Mouse (Mus musculus): ENCODE results near the gene Scnn1a. TPM values are rescaled to one million over a fixed set of nuclear protein-coding genes. Genes with fewer than 3 reads are reported as not detected.

The Scnn1a gene
- polyA plus RNA-seq, 1 experiment: 1.6 TPM

GRCm38 (mm10) chr6:125338791-125339660 lies 18.6 kb downstream of the Scnn1a start:
- no peak for DNase-seq (ENCODE audit: extremely low spot score in 1 of 2, low spot score in 1 of 2)

- no peak for DNase-seq (ENCODE audit: extremely low spot score in 1 of 2, low spot score in 1 of 2)
Measured at GRCm38 (mm10) chr6:125340244-125340643, 19.8 kb downstream of the Scnn1a start.

GRCm38 (mm10) chr6:125342198-125342597 lies 21.7 kb downstream of the Scnn1a start:
- DNase-seq (ENCODE audit: extremely low spot score in 1 of 2, low spot score in 1 of 2): no peak

- no peak for DNase-seq (ENCODE audit: extremely low spot score in 1 of 2, low spot score in 1 of 2)
Measured at GRCm38 (mm10) chr6:125344084-125344483, 23.6 kb downstream of the Scnn1a start.

- DNase-seq (ENCODE audit: extremely low spot score in 1 of 2, low spot score in 1 of 2): no peak
Measured at GRCm38 (mm10) chr6:125344866-125345265, 24.4 kb downstream of the Scnn1a start.

- DNase-seq (ENCODE audit: extremely low spot score in 1 of 2, low spot score in 1 of 2): no peak
Measured at GRCm38 (mm10) chr6:125345625-125346024, 25.2 kb downstream of the Scnn1a start.

- DNase-seq (ENCODE audit: extremely low spot score in 1 of 2, low spot score in 1 of 2): no peak
Measured at GRCm38 (mm10) chr6:125346029-125346428, 25.6 kb downstream of the Scnn1a start.

- no peak for DNase-seq (ENCODE audit: extremely low spot score in 1 of 2, low spot score in 1 of 2)
Measured at GRCm38 (mm10) chr6:125348721-125349574, 28.5 kb downstream of the Scnn1a start, which contains the start of gene Tnfrsf1a. Gene Tnfrsf1a (plus strand): TSS chr6:125349362.

- no peak for DNase-seq (ENCODE audit: extremely low spot score in 1 of 2, low spot score in 1 of 2)
Measured at GRCm38 (mm10) chr6:125349575-125350230, 29.2 kb downstream of the Scnn1a start.

GRCm38 (mm10) chr6:125350231-125350994 lies 30.0 kb downstream of the Scnn1a start:
- DNase-seq (ENCODE audit: extremely low spot score in 1 of 2, low spot score in 1 of 2): no peak

GRCm38 (mm10) chr6:125350995-125351324 lies 30.5 kb downstream of the Scnn1a start:
- no peak for DNase-seq (ENCODE audit: extremely low spot score in 1 of 2, low spot score in 1 of 2)

- no peak for DNase-seq (ENCODE audit: extremely low spot score in 1 of 2, low spot score in 1 of 2)
Measured at GRCm38 (mm10) chr6:125351368-125352045, 31.0 kb downstream of the Scnn1a start.

GRCm38 (mm10) chr6:125352046-125352384 lies 31.6 kb downstream of the Scnn1a start:
- no peak for DNase-seq (ENCODE audit: extremely low spot score in 1 of 2, low spot score in 1 of 2)

GRCm38 (mm10) chr6:125352811-125353210 lies 32.4 kb downstream of the Scnn1a start:
- DNase-seq (ENCODE audit: extremely low spot score in 1 of 2, low spot score in 1 of 2): no peak

GRCm38 (mm10) chr6:125353221-125353620 lies 32.8 kb downstream of the Scnn1a start:
- DNase-seq (ENCODE audit: extremely low spot score in 1 of 2, low spot score in 1 of 2): no peak

GRCm38 (mm10) chr6:125353655-125354054 lies 33.2 kb downstream of the Scnn1a start:
- DNase-seq (ENCODE audit: extremely low spot score in 1 of 2, low spot score in 1 of 2): no peak

GRCm38 (mm10) chr6:125354352-125355151 lies 34.1 kb downstream of the Scnn1a start:
- DNase-seq (ENCODE audit: extremely low spot score in 1 of 2, low spot score in 1 of 2): peak; percentile 31 to 43

GRCm38 (mm10) chr6:125355197-125355741 lies 34.8 kb downstream of the Scnn1a start:
- DNase-seq (ENCODE audit: extremely low spot score in 1 of 2, low spot score in 1 of 2): no peak

- no peak for DNase-seq (ENCODE audit: extremely low spot score in 1 of 2, low spot score in 1 of 2)
Measured at GRCm38 (mm10) chr6:125356264-125356663, 35.8 kb downstream of the Scnn1a start.

Data from frontal cortex, adult 2 months (tissue).